Mouse (Mus musculus) liver, postnatal 0 days (tissue): ENCODE data around the gene Gm20388. TPM values are rescaled to one million over a fixed set of nuclear protein-coding genes. Genes with fewer than 3 reads are reported as not detected.

ENCODE experiments used
- ATAC-seq: fragments of 200-750 bp; cut with Nextera tagmentation; 2 replicates; pipeline ENCODE4 v1.8.0; 2017; ENCODE audit warnings: mild to moderate bottlenecking, moderate library complexity
- DNase-seq: peaks from one replicate; pipeline ENCODE4 v3.0.0-alpha.2; 2016
- H3K27ac ChIP-seq: fragments of 300-500 bp; sonication (generic); 2 replicates; pipeline ENCODE4 v1.5.1; 2014; ENCODE audit warnings: antibody characterized with exemption, moderate library complexity, mild to moderate bottlenecking, low read depth
- H3K27me3 ChIP-seq: fragments of 300-500 bp; sonication (generic); 2 replicates; pipeline ENCODE4 v1.6.1; 2014; ENCODE audit warnings: low read length, control low read depth, mixed read lengths; ENCODE audit not compliant: insufficient read depth
- H3K36me3 ChIP-seq: fragments of 300-500 bp; sonication (generic); replicated peaks from 2 replicates; pipeline ENCODE4 v1.6.1; 2014; ENCODE audit warnings: mild to moderate bottlenecking, control low read depth, low read length, moderate library complexity, mixed read lengths; ENCODE audit not compliant: insufficient read depth
- H3K4me1 ChIP-seq: fragments of 300-500 bp; sonication (generic); 2 replicates; pipeline ENCODE4 v1.6.1; 2014; ENCODE audit warnings: antibody characterized with exemption, mild to moderate bottlenecking, control low read depth; ENCODE audit not compliant: insufficient read depth
- H3K4me2 ChIP-seq: fragments of 300-500 bp; sonication (generic); 2 replicates; pipeline ENCODE4 v1.6.1; 2014; ENCODE audit warnings: low read depth, mild to moderate bottlenecking, low read length, moderate library complexity, mixed read lengths
- H3K4me3 ChIP-seq: fragments of 300-500 bp; sonication (generic); 2 replicates; pipeline ENCODE4 v1.5.1; 2014; ENCODE audit warnings: low read depth, low read length
- H3K9ac ChIP-seq: fragments of 300-500 bp; sonication (generic); replicated peaks from 2 replicates; pipeline ENCODE4 v1.6.1; 2014; ENCODE audit warnings: mild to moderate bottlenecking, moderate library complexity
- H3K9me3 ChIP-seq: fragments of 300-500 bp; sonication (generic); 2 replicates; pipeline ENCODE4 v1.6.1; 2016; ENCODE audit warnings: mild to moderate bottlenecking, control low read depth, low read length, mixed read lengths
- CTCF ChIP-seq: sonication (generic); IDR thresholded peaks from 2 replicates; pipeline ENCODE4 v1.5.1; 2016; ENCODE audit warnings: antibody characterized with exemption, low read depth
- EP300 ChIP-seq: IDR thresholded peaks from 2 replicates; pipeline ENCODE4 v1.6.1; 2016; ENCODE audit warnings: antibody characterized with exemption, low read depth, mild to moderate bottlenecking
- WGBS: fragments of 180-500 bp; shearing (Covaris S2); extraction: QIAGEN DNeasy Blood & Tissue Kit; methylation state at CpG from one replicate; pipeline ENCODE4 v1.1.7; 2014; ENCODE audit not compliant: insufficient replicate concordance; 5-methylcytosine and 5-hydroxymethylcytosine counted together
- polyA plus RNA-seq: library from polyadenylated mRNA; unstranded; fragments of >200 nt; fragmentation: Nextera tagmentation; extraction: Ambion mirVana; gene quantifications from 2 replicates; pipeline ENCODE4 v1.2.1, GENCODE M21; 2015

Gm20388 gene
- polyA plus RNA-seq, 1 experiment from 2014 or later, result not detected

DNA sequence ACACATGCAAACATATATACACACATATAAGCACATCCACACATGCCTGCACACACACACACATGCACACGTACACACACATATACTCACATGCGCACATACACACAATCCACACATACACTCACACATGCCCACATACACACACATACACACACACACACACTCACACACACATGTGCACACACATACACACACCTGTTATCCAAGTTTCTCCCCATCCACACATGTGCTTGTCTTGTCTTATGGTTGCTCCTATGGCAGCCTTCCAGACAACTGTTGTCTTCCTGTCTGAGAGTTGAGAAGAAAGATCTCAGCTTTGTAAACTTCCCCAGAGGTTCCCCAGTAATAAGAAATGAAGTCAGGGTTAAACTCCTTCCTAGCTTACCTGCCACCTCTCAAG lies 2258.8 kb downstream of the Gm20388 start:
- DNase-seq, result no peak
- no peak for TF ChIP-seq EP300
- H3K9me3 ChIP-seq, result no peaks in the 10 kb centered on the region
- no peak overlapping the region for H3K9ac ChIP-seq
- no peak for ATAC-seq
- H3K4me1 ChIP-seq, result no peaks in the 10 kb centered on the region
- no peak overlapping the region for H3K4me2 ChIP-seq
- WGBS, result 83% methylated on average over 2 of the region's 2 CpGs
- no peak overlapping the region for H3K4me3 ChIP-seq
- no peaks in the 10 kb centered on the region for H3K27me3 ChIP-seq
- H3K27ac ChIP-seq, result no peak overlapping the region
- H3K36me3 ChIP-seq, result no peaks in the 10 kb centered on the region

DNA sequence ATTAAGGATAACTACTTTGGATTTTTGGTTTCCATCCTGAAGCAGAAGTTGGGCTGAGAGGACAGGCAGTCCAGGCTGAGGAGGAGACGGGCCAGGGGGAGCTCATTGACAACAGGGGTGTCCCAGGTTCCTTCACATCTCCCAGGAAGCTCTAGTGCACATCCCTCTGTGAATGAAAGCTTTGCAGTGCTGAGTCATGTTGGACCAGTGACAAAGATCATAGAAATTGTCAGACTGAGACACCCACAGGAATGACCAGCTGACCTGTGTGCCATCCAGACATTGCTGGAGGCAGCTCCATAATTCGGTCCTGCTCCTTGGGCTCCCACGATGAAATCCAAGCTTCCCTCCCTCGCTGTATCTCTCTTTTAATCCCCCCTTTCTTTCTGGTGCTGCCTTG lies 2261.2 kb downstream of the Gm20388 start:
- Histone ChIP-seq H3K4me2 (no peak overlapping the region), H3K27me3 (no peaks in the 10 kb centered on the region), H3K4me1 (no peaks in the 10 kb centered on the region), H3K27ac (no peak overlapping the region), H3K4me3 (no peak overlapping the region), H3K9ac (no peak overlapping the region), H3K9me3 (no peaks in the 10 kb centered on the region), H3K36me3 (no peaks in the 10 kb centered on the region)
- no peak for TF ChIP-seq EP300
- TF ChIP-seq CTCF, result no peak
- ATAC-seq (no peak), DNase-seq (no peak)
- 74% methylated on average over 4 of the region's 4 CpGs for WGBS

DNA sequence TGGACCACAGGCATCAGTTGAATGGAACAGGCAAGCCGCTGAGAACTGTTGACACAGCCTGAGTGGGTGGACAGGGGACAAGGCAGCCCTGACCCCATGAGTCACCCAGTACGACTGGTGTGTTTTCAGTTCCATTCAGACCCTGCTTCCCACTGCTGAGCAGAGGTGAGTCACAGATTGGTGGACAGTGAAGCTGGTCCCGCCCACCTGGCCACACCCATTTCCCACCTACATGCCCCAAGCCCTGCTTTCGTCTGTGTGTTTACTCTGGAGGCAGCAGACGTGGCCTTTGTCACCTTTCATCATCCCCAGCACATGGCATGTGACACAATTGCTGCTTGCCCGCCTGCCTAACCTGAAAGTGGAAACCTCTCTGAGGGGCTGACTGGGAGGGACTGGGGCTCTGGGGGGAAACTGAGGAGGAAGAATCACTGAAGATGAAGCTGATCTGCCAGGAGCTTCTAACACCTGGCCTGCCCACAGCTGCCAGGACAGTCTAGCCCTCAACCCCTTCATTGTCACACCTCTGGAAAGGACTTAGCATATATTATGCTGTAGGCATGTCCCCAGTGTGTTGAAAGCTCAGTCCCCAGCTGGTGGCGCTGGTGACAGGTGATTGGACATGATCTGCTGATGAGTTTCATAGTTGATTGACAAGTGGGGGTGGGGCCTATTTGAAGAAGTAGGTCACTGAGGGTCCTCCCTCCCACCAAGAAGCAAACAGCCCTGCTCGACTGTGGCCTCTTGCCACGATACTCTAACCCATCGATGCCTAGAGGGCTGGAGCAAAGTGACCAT lies 2263.7 kb downstream of the Gm20388 start:
- Histone ChIP-seq H3K4me2 (no peak overlapping the region), H3K9me3 (no peaks in the 10 kb centered on the region), H3K27ac (peak overlapping the region; percentile 82), H3K36me3 (no peaks in the 10 kb centered on the region), H3K4me3 (no peak overlapping the region), H3K27me3 (no peaks in the 10 kb centered on the region), H3K9ac (no peak overlapping the region), H3K4me1 (no peaks in the 10 kb centered on the region)
- DNase-seq (peak; percentile 84), ATAC-seq (peak; percentile 96)
- TF ChIP-seq CTCF (peak; percentile 50), EP300 (peak; percentile 82)
- 21% methylated on average over 10 of the region's 10 CpGs for WGBS

DNA sequence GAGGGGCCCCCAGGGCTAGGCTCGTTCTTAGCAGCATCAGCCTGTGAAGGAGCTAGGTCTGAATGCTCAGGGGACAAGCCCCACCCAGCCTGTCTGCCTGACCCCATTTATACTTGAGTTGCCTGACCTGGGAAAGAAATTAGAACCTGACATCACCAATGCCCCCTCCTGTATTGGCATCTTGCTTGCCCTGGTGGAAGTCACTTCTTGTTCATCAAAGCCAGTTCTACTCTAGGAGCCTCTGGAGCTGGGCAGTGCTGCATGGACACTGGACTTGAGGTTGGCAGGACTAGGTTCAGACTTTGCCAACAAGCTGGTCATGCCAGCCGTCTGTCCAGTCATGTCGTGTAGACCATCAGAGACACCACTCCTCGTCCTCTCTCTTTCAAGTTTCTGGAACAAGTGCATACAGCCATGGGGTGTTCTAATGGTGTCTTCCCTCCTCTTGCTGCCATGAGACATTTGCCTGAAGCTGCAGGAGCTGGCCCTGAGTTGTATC lies 2267.8 kb downstream of the Gm20388 start:
- DNase-seq (no peak), ATAC-seq (no peak)
- WGBS, result 69% methylated on average over 4 of the region's 4 CpGs
- Histone ChIP-seq H3K4me3 (no peak overlapping the region), H3K9ac (no peak overlapping the region), H3K4me1 (no peaks in the 10 kb centered on the region; the same call in 1 of the 2 replicates), H3K27ac (no peak overlapping the region), H3K27me3 (peaks cover 3% of the 10 kb centered on the region; the same call in 1 of the 2 replicates), H3K4me2 (no peak overlapping the region), H3K9me3 (no peaks in the 10 kb centered on the region), H3K36me3 (no peaks in the 10 kb centered on the region)
- no peak for TF ChIP-seq CTCF

DNA sequence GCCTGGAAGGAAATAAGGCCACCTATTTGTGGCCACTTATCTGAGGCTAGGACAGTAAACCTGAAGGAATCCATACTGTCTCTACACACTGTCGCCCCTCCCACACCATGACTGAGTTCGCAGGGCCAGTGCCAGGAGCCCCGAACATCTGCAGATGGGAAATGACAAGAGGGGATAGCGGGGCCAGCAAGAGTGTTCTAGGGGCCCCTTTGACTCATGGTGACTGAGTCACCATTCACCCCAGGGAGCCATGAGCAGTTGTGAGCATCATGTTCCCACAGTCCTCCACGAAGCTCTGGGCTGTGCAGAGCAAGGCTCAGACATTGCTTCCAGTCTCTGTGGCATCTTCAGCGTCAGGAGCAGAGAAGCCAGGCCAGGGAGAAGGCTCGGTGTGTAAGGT lies 2268.7 kb downstream of the Gm20388 start:
- TF ChIP-seq EP300, result no peak
- TF ChIP-seq CTCF, result no peak
- Histone ChIP-seq H3K9me3 (no peaks in the 10 kb centered on the region), H3K27me3 (peaks cover 3% of the 10 kb centered on the region; the same call in 1 of the 2 replicates), H3K9ac (no peak overlapping the region), H3K4me3 (no peak overlapping the region), H3K4me2 (no peak overlapping the region), H3K36me3 (no peaks in the 10 kb centered on the region), H3K4me1 (no peaks in the 10 kb centered on the region; the same call in 1 of the 2 replicates), H3K27ac (no peak overlapping the region)
- DNase-seq, result no peak
- no peak for ATAC-seq
- WGBS, result 69% methylated on average over 7 of the region's 7 CpGs

DNA sequence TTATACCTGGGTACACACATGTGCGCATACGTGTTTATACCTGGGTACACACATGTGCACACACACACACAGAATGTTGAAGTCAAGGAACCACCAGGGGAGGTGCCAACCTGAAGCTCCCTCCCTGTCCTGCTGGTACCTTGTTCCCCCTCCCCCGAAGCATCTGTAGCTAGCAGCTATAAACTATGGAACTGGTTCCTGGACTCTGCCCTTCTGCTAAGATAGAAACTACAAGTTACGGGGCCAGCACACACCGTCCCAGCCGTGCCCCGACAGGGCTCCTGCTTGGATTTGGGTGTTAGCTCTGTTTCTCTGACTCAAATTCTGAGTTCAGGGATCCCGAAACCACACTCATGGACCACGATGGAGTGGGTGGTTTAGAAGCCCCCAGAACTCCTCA lies 2269.5 kb downstream of the Gm20388 start:
- TF ChIP-seq CTCF (no peak), EP300 (no peak)
- WGBS, result 76% methylated on average over 9 of the region's 9 CpGs
- H3K9me3 ChIP-seq, result no peaks in the 10 kb centered on the region
- H3K27me3 ChIP-seq, result peaks cover 3% of the 10 kb centered on the region; the same call in 1 of the 2 replicates
- no peaks in the 10 kb centered on the region; the same call in 1 of the 2 replicates for H3K4me1 ChIP-seq
- ATAC-seq, result peak; percentile 62
- no peak for DNase-seq
- H3K36me3 ChIP-seq, result no peaks in the 10 kb centered on the region
- no peak overlapping the region for H3K4me3 ChIP-seq
- H3K27ac ChIP-seq, result no peak overlapping the region
- no peak overlapping the region for H3K9ac ChIP-seq
- no peak overlapping the region for H3K4me2 ChIP-seq
